Mouse (Mus musculus) CH12F3 (cell line): Measurements from ENCODE around the gene Tsnax.

Source experiments
- in situ Hi-C: fragments of 300-500 bp; cut with MboI; formaldehyde crosslinking; loops from 2 replicates; pipeline ENCODE4 v1.14.3; 2020; ENCODE audit warnings: low sequenced_read_pairs

The Tsnax gene

GRCm38 (mm10) chr8:125078771-125079384 lies 66.1 kb downstream of the Tsnax start:
- in situ Hi-C loops: no loop called here

GRCm38 (mm10) chr8:125080388-125081344 lies 67.9 kb downstream of the Tsnax start:
- in situ Hi-C loops: no loop called here

GRCm38 (mm10) chr8:125083746-125084145 lies 70.9 kb downstream of the Tsnax start:
- in situ Hi-C loops: no loop called here
